Mouse (Mus musculus): ENCODE measurements at regions not wholly inside any gene's neighbourhood (a gene's known extent, or its start where the extent isn't known, plus 50 kb on each side); places are given as distances from the start of the nearest gene placed in this dataset.

- DNase-seq, result no peak
These were observed 234.8 kb downstream of the 3110018I06Rik start for GRCm38 (mm10) chr12:107723062-107723859.

- DNase-seq, result no peak
These were observed 235.5 kb downstream of the 3110018I06Rik start for GRCm38 (mm10) chr12:107723860-107724320.

DNA sequence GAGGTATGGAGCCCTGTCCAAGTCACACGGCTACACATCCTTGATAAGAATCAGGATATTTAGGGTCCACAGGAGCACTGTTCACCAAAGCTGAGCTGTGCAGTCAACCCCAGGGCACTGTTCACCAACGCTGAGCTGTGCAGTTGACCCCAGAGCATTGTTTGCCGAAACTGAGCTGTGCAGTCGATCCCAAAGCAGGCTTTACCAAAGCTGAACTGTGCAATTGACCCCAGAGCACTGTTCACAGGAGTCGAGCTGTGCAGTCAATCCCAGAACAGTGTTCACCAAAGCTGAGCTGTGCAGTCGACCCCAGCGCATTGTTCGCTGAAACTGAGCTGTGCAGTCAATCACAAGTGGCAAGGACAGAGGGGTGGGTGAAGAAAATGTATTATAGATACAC lies 236.0 kb downstream of the 3110018I06Rik start:
- no peak for DNase-seq

DNA sequence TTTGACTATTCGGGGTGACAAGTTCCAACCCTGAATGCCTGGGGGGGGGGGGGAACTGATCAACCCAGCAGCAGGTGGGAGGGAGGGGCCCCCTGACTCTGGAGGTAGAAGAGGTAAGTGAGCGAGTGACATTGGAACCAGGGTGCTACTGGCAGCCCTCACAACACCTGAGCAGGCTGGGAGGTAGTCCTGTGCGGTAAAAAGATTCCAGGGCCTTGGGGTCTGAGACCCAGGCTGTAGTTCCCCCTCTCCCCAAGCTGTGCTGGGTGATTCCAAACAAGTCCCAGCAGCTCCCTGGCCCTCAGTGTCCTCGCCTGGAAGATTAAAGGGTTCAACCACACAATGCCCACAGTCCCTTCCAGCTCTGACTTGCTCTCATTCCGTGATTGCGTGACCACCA lies 240.4 kb downstream of the 3110018I06Rik start:
- no peak for DNase-seq

DNA sequence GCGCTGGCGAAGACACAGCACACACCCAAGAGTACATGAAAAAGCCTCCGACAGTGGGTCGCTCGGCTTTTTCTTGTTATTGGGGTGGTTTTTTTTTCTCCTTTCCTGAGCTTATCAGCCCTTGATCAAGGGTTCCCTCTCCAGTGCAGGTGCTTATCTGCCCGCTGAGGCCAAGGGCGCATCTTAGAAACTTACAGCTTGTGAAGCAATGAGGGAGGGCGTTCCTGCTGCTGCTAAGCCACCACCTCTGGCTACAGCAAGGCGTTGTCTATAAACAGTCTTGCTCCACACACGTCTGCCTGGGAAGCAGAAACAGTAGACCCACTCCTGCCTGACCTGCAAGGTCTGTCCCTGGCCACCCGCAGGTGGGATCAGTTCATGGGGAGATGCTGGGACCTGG lies 240.9 kb downstream of the 3110018I06Rik start:
- no peak for DNase-seq

- no peak for DNase-seq
These were observed 242.5 kb downstream of the 3110018I06Rik start for GRCm38 (mm10) chr12:107730940-107731339.

DNA sequence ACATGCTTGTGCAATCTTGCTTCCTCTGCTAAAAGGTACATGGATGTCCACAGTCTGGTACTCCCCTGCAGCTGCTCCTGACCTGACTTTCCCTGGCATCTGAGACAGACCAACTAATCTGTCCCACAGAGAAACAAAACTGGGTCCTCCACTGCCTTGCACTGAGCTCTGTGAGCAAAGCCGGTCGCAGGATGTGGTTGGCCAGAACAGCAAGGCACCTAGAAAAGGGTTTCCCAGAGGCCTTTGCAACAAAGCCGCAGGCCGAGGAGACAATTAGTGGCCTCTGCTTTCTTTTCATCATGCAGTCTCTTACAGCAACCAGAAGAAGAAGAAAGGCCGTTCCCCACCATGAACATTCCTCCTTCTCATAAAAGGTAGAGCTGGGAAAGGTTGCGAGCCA lies 246.1 kb downstream of the 3110018I06Rik start:
- DNase-seq, result no peak

- no peak for DNase-seq
These were observed 254.2 kb downstream of the 3110018I06Rik start for GRCm38 (mm10) chr12:107742641-107743040.

DNA sequence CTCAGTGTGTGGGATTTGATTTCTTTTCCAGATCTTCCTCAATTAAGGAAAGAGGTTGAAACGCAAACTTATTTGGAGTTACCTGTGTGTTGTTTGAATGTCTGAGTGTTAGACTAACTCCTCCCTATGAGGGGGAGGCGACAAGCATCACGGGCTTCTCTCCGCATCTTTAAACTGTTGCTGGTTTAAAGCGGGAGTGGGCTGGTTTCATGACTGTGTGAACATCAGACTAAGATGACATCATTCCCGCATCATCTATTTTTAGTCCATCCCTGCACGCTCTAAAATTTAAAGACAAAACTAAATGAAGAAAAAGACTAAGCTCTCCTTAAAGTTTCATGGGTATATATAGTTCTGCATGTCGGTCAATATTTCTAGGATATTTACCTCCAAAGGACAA lies 256.4 kb downstream of the 3110018I06Rik start:
- DNase-seq, result no peak

GRCm38 (mm10) chr12:107748481-107749380 lies 254.7 kb downstream of the Bcl11b start:
- DNase-seq, result no peak

DNA sequence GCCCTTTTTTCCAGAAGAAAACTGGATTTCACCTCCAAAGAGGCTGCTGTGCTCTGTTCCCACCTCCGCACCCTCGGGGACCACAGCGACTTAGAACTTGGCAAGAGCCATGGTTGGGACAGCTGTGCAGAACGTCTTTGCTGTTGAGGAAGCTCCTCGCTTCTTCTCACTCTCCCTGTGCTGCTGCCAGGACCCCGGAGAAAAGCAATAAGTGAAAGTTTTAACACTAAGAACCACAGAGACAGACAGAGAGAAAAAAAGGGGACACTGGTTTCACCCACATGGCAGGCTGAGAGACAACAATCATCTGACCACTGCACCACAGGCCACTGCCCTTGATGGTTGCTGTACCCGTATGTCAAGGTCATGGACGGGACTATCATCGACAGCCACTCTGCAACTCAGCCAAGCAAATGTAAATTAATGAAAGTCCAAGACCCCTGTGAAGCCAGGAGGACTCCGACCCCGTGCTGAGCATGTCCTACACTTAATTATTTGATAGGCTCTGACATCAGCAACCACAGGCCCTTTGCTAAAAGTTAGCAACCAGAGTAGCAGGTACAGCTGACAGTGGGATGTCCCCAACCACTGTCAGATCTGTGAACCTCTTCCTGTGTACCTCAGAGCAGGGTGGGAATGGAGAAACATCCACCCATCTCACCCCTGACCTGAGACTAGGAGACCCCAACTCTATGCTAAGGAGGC lies 253.9 kb downstream of the Bcl11b start:
- peak in 1 of 2 experiments; percentile 43 for DNase-seq

DNA sequence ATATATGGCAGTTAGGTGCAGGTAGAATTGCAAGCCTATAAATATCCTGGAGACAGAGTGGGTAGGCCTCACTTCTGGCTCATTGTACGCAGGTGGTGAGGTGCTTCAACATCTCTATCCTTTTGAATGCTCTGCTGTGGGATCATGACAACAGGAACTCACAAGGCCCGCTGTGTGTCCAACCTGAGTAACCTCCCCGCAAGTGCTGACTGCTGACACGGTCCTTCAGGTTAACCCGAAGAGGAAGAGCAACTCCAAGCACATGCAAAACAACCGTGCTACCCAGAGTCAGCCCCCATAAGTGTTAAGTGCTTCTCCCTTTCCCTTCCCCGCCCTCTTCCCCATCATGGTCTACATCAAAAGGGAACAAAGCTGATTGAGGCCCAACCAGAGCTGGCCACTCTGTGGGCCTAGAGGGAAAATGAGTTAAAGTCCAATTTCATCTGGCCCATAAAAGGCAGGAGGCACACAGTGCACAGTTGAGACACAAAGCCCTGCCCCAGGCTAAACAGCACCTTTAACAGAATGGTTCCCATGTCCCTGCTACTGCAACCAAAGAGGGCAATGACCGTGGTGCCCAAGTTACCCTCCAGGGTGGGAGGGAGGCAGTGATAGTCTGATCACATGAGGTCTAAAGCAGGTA lies 253.0 kb downstream of the Bcl11b start:
- DNase-seq, result no peak

DNA sequence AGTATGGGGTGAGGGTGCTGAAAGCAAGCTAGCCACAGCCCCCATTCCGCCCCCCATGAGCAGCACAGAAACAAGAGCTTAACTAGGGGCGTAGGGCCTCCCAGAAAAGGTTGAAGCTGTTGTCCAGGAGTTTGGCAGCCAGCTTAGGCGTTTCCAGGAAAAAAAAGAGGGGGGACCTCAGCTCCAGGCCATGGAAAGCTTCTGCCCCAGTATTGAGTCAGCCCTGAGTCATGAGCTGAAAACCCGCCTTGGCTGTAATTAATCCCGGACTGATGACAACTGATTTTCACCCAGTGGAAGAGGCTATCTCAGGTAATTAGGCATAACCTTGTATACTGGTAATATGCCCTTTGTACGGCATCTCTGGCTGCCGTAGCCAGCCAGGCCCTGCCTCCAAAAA lies 251.3 kb downstream of the Bcl11b start:
- peak; percentile 66 to 67 for DNase-seq

DNA sequence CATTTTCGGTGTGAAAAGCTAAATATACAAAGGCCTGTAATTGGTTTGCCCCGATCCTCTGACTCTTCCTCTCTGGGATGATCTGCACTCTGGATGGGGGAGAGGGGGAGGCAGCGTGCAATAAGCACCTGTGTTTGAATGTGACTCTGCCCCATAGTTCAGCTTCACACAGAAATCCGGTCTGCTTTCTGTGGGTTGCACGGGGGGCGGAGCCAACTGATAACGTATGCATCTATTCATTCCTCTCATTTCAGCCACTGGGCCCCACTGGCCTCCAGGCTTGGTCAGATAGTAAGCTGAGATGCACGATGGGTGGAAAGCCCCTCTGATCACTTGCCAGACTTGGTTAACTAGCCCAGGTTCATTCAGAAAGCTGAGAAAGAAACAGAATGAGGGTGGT lies 250.8 kb downstream of the Bcl11b start:
- DNase-seq, result peak in 1 of 2 experiments; percentile 23

DNA sequence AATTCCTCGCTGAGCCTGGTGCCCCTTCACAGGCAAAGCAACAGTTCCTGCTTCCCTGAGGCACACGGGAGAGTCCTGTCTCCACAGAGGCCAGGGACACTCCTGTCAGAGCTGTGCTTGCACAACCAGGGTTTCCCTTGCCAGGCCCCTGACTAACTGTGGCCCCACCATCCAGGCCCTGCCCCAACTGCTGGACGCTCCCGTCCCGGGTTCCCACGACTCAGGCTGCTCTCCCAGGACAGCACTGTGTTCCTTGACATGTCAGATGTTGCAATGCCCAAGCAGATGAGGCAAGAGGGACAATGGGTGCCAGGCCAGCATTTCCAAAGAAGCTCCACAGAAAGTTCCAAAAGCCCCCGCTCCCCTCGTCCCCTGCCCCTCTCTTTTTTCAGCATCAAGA lies 250.4 kb downstream of the Bcl11b start:
- peak; percentile 87 to 93 for DNase-seq

DNA sequence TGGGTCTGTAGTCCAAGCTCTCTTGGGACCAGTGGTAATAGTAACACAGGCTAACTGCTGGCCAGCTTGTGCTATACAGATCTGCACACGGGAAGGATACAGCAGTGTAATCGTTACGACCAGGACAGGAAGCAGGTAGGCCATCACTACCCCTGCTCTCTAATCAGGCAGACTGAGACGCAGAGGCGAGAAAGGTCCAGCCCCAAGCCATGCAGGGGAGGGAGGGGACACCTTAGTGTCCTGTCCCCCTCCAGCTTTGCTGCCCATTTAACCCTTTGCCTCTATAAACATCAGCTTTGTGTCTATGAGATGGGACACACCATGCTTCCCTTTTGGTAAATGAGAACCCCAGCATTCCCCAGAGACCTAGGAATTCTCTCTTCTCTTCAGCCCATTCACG lies 249.9 kb downstream of the Bcl11b start:
- DNase-seq, result no peak

DNA sequence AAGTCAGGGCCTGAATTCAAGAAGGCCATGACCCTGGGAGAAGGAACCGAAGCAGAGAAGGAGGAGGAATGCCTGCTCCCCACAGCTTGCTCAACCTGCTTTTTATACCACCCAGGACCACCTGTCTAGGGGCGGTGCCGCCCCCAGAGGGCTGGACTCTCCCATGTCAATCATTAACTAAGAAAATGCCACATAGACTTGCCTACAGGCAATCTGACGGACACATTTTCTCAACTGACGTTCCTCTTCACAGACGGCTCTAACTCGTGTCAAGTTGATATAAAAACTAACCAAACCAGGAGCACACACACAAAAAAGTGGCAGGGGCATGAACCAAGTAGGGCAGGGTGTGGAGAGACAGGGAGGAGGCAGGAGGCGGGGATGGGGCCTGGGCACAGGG lies 248.5 kb downstream of the Bcl11b start:
- no peak for DNase-seq

GRCm38 (mm10) chr12:107755820-107756517 lies 247.4 kb downstream of the Bcl11b start:
- peak; percentile 21 to 56 for DNase-seq

GRCm38 (mm10) chr12:107757184-107757583 lies 246.2 kb downstream of the Bcl11b start:
- no peak for DNase-seq

DNA sequence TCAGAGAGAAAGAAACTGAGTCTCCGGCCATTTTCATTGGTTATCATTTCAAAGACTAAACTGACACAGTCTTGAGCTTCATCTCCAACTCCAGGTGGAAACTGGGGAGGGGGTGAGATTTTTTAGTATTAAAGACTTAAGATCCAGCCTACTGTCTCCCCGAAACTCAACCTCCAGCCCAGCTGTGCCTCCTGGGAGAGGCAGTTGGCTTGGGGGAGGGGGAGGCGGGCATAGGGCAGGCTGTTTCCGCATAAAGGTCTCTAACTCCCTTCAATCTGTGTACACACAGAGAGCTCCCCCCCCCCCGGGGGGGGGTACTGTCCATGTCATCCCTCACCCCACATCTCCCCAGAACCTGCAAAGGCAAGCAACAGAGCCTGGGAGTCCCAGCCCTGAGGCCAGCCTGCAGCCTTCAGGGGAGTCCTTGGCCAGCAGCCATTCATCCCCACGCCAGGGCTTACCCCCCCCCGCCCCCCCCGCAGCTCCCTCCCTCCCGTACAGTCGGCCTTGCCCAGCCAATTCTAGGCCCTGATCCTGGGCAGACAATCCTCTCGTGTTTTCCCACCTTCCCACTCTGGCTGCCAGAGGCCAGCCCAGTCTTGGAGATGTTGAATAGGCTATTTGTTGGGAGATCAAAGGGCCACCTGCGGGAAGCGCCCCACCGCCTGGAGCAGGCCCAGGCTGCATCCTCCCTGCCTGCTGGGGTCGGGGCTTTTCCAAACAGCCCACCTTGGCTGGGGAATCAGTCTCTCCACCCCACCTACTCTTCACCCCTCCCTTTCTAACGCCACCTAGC lies 245.2 kb downstream of the Bcl11b start:
- DNase-seq, result peak; percentile 73 to 74

Measured in adrenal gland, postnatal 36 days (tissue).